Mouse (Mus musculus) liver, adult 2 months (tissue): ENCODE results near the gene Wdr91.

ENCODE experiments used
- CTCF ChIP-seq: fragments of 200-500 bp; IDR thresholded peaks from 2 replicates; pipeline ENCODE4 v1.5.1; 2011; ENCODE audit warnings: low read depth, low read length, control low read depth
- POLR2A ChIP-seq: fragments of 200-500 bp; IDR thresholded peaks from 2 replicates; pipeline ENCODE4 v1.6.1; 2011; ENCODE audit warnings: low read length, control low read depth; ENCODE audit not compliant: insufficient read depth; ENCODE audit errors: extremely low read depth

GRCm38 (mm10) chr6:34879911-34880475 lies 30.7 kb downstream of the Wdr91 start:
- TF ChIP-seq POLR2A (no peak), CTCF (peak; percentile 67)
